Mouse (Mus musculus) urinary bladder, postnatal 4 days (tissue): ENCODE measurements around the gene Eif2ak1.

Experiments
- DNase-seq, 2 experiments: peaks; one replicate each; pipeline ENCODE4 v3.0.0; 2021 to 2022; ENCODE audit warnings: low spot score in 2 of 2

Gene Eif2ak1

DNA sequence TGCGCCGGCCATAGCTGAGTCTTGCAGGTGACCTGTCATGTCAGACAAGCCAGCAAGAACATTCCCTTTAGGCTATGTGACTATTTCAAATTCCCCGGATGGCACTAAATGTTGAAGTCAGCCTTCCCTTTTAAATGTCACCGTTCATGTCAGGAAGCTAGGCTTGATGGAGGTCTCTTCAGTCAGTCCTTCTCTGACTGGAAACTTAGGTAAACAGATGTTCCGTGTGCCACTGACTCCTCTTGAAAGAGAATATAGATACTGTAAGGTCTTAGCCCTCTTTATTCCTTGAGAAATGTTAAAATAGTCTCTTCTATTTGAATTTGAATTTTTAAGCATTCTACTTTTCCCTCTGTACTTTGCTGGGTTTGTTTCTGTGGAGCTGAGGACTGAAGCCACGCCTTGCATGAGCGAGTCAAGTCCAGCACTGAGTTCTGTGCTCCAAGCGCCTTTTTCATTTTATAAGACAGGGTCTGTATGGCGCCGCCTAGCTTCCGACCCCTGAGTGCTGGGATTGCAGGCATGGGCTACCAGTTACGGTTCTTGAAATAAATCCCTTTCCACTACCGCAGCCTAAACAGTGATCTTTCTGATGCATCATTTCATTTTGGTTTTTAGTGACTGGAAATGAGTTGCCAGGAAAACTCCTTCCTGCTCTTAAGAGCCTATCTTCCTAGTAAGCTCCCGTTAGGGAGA lies 80.2 kb downstream of the Eif2ak1 start, which contains the start of gene Ankrd61:
Gene Ankrd61 (minus strand): TSS at position 51 of the 696 bp plus-strand sequence.
- no peak for DNase-seq

DNA sequence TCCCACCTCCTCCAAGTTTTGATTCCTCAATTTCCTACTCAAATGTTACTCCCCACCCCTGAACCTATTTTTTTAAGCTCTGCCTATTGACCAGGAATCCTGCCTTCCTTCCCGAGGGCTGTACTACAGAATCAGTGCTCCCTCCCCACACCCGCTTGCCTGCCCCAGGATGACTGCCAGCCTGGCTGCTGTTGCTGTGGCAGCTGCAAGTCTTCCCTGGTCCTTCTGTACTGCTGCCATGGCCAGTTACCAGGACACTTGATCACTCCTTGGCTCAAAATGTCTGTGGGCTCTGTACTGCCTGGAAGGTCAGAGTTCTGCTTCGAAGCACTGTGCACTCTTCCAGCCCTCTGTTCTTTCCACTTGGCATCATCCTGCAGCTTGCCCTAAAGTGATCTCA lies 84.5 kb downstream of the Eif2ak1 start:
- DNase-seq: no peak

DNA sequence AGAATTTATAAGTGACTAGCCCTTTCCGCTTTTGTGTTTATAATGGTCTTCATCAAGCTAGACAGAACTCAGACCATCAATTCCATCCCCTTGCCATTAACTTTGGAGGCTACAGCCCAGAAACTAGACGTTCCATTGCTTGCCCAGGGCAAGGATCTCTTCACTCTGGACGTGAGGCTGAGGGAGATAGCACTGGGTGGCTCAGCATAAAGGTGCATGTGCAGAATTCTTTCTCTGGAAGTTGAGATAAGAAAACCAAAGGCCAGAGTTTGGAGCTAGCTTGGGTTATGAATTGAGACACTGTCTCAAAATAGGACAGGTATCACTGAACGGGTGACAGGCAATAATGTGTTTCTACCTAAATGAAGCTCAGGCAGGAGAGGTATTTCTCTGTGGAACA lies 86.2 kb downstream of the Eif2ak1 start:
- DNase-seq: no peak

DNA sequence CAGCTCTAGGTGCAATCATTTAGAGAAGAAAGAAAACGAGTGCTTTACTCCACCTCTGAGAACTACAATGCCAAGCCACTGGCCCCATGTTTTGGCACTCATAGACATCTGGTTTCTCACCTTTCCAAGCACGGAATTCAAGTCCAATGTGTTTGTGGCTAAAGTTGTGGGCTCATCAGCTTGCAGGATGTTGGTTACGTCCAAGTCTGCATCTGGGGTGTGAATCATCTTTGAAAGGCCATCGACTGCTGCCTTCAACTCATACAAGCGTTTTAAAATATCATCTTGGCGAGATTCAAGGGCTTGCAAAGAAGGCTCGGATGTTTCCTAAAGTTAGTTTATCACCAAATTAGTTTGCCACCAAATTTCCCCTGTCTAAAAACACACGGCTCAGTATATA lies 88.8 kb downstream of the Eif2ak1 start:
- DNase-seq: no peak

DNA sequence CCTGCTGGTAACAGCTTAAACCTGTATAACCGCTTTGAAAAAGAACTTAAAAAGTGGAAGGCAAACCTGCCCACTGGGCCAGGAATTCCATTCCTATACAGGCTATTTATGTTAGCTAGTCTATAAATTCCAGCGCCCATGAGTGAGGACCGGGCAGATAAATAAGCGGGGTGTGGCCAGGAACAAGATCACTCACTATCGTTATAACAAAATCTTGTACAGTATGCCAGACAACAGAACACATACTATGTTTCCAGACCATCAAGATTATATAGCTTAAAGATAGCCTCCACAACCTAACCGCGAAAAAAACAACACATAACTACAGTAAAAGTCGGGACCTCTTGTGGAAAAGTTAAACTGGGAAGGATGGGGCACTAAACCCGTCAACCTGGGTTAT lies 91.3 kb downstream of the Eif2ak1 start:
- no peak for DNase-seq

DNA sequence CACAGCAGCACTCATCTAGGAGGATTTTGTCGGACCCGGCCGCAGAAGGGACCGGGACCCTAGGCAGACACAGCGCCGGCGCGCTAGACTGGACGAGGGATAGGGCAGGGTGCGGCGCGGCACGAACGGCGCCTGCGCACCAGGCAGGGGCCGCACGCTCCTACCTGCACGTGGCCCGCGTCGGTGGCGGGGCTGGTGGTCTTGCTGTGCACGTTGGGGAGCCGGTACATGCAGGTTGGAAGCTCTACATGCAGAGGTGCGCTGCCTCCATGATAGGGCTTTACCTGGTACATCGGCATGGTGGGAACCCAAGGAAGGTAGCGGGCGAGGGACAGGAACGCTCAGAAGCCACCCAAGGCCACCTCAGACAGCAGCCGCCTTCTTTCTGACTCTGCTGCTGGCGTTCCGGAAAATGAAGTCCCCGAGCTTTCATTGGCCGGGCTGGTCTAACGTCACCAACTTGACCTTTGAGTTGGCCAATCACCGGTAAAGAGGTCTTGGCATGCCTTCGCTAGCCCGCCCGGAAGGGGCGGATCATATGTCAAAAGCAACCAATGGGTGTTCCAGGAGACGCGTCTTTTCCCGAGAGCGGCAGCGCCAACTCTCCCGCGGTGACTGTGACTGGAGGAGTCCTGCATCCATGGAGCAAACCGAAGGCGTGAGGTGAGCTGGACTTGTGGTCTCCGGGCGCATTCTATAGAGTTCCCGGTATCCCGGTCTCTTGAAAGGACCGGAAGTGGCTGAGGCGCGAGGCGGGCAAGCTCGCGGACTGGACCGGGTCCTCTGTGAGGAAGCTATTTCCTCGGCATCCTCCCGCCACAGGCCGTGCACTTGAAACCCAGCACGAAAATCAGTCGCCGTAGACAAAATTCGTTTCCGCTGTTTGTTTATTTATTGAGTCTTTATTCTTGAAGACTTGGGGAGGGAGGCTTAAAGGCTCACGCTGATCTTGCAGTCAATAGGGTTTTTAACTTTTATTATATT lies 92.1 kb downstream of the Eif2ak1 start, which contains the start of the genes Aimp2 and Pms2:
Gene Aimp2 (minus strand): TSS at position 431 of the 984 bp plus-strand sequence.
Gene Pms2 (plus strand): TSS at position 548 of the 984 bp plus-strand sequence.
- peak; percentile 91 to 93 for DNase-seq

DNA sequence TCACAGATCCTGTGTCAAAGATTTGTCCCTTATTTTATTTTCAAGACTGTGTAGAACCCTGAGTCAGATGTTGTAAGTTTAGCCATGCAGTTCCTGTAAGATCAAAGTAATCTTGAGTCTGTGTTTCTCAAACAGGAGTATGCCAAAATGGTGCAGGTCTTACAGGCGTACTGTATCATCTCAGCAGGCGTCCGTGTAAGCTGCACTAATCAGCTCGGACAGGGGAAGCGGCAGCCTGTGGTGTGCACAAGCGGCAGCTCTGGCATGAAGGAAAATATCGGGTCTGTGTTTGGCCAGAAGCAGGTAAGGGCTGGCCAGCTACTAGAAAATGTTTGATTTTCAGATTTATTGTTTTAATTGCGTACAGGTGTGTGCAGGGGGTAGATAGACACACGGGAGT lies 98.6 kb downstream of the Eif2ak1 start:
- DNase-seq: no peak

DNA sequence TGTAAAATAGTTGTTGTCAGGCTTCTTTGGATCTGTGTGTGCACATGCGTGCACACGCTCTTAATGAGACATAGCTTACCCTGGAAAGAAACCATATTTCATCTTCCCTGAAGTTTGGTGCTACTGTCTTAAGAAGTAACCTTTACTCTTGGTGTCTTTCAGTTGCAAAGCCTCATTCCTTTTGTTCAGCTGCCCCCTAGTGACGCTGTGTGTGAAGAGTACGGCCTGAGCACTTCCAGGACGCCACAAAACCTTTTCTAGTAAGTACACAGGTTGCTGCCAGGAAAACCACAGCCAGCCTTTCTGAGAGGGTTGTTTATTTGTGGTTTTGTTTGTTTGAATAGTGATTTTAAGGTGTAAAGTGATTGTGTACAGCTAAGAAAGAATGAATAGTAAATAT lies 99.8 kb downstream of the Eif2ak1 start:
- DNase-seq: no peak

DNA sequence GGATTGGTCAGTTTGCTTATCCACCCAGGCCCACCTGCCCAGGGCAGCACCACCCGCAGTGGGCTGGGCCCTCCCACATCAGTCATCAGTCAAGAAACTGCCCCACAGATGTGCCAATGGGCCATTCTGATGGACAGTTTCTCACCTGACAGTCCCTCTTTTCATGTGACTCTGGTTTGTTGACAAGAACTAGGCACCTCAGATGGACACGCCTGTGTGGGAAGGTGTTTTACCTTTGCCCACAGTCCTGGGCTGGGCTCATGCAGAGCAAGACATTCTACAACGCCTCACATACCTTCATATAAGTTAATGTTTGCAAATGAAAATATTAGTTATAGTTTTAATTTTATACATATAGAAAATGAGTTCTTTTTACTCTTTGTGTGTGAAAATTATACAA lies 100.5 kb downstream of the Eif2ak1 start:
- DNase-seq: no peak

DNA sequence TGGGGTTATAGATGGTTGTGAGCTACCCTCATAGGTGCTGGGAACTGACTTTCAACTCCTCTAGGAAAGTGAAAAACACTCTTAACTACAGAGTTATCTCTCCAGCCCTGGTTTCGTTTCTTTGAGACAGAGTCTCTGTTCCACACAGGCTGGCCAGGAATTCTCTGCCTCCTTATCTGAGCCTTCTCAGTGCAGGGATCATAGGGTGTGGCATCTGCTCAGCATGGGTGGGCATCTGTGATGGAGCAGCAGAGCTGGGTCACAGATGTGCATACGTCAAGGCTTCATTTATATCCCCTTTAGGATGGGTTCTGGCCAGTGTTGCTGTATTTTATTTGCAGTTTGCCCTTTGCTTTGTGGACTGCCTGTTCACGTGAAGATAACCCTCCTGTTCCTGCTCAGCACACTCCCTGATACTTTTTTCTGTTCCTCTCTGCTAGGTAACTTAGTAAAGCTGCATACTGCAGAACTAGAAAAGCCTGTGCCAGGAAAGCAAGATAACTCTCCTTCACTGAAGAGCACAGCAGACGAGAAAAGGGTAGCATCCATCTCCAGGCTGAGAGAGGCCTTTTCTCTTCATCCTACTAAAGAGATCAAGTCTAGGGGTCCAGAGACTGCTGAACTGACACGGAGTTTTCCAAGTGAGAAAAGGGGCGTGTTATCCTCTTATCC lies 107.3 kb downstream of the Eif2ak1 start:
- no peak for DNase-seq

DNA sequence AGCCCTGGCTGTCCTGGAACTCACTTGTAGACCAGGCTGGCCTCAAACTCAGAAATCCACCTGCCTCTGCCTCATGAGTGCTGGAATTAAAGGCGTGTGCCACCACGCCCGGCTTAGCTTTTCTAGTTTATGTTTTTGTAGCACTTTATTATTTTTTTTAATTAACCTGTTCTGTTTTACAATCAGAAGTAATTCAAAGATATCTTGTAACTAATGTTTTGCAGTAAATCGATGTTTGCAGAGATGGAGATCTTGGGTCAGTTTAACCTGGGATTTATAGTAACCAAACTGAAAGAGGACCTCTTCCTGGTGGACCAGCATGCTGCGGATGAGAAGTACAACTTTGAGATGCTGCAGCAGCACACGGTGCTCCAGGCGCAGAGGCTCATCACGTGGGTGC lies 110.3 kb downstream of the Eif2ak1 start, which contains the start of gene Gm42421:
Gene Gm42421 (plus strand): TSS at position 301 of the 400 bp plus-strand sequence.
- DNase-seq: no peak

DNA sequence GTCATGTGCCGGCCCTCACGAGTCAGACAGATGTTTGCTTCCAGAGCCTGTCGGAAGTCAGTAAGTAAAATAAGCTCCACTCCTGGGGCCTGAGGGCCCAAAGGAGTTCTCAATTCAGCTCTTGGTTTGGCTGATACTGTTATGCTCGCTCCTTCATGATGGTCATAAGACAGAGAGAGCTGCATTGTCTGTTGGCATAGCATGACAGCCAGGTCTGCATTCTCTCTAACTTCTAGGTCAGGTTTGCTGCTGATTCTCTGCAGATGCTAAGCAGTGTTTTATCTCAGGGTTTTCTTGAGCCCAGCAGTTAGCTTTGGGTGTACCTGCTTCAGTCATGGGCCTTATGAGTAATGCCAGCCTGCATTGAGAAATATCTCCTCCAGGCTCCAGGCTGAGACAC lies 111.7 kb downstream of the Eif2ak1 start:
- DNase-seq: no peak

DNA sequence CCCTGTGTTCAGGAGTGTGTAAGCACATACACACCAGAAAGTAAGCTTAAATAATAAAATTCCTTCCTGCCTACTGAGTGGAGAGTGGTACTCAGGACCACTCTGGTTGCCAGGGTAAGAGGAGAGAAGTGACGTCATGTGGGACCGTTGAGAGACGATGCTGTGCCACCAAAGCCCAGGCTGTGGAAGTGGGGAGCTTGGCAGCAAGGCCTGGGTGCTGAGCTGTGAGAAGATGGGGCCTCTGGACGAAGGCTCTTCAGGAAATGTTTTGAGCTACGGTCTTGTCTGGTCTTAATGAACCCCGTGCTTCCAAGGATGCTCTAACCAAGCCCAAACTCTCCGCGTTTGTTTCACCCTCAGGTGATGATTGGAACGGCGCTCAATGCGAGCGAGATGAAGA lies 113.1 kb downstream of the Eif2ak1 start:
- DNase-seq: no peak

DNA sequence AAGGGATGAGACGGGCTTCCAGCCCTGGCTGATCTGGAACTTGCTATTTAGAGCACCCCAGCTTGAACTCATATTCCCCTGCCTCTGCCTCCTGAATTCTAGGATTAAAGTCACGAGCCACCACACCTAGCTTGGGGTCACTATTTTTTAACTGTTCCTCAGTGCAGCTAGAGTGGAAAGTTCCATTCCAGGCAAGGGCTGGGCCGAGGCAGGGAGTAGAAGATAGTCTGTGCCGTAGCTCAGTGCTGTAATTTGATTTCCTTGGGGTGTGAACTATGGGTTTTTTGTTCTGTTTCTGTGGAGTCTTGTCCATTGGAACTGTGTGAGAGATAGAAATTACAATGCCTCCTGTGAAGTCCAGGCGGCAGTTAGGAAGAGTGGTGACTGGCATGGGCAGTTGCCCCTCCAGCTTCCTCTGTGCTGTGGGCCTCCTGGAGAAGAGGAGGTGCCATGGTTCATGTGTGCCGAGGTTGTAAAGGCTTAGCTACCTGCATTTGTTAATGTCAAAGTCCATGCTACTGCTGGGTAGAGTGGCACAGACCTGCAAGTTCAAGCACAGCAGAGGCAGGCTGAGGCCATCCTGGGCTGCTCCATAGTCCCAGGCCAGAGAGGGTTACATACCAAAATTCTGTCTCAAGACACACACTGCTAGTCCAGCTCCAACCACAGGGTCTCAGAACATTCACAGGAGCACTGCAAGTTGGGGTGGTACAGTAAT lies 114.4 kb downstream of the Eif2ak1 start:
- no peak for DNase-seq

DNA sequence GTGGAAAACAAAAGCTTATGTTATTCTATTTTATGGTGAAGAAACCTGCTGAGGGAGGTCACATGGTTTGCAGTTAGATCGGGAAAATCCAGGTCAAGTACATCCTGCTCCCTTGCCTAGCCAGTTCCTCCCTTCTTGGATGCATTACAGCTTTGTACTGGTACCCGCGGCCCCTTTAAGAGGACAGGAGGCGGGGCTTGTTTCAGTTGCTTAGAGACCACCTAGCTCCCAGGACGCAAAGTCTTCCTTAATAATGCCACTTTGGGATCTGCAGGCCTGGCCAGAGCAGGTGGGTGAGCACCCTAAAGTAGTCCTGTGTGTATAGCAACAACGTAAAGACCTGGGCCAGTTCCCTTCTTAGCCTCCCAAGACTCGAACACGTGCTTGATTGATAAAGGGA lies 115.2 kb downstream of the Eif2ak1 start, which contains the start of gene Rsph10b:
Gene Rsph10b (plus strand): TSS at position 205 of the 400 bp plus-strand sequence.
- DNase-seq: no peak

DNA sequence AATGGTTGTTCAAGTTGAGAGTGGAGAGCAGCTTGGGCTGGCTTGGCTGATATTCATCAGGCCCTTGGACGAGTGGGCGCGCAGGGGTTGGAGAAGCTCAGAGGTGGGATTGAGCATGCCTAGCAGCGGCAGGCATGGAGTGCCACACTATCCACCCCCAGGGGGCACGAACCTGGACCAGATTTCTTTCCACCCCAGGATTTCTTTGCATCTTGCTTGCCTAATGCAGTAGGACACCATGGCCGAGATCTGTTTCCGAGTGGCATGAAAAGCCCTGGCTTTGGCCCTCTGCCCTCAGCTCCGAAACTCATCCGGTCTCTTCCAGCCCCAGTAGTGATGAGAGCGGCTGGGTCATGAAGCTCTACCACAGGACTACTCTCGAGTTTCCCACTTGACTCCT lies 115.8 kb downstream of the Eif2ak1 start:
- no peak for DNase-seq

DNA sequence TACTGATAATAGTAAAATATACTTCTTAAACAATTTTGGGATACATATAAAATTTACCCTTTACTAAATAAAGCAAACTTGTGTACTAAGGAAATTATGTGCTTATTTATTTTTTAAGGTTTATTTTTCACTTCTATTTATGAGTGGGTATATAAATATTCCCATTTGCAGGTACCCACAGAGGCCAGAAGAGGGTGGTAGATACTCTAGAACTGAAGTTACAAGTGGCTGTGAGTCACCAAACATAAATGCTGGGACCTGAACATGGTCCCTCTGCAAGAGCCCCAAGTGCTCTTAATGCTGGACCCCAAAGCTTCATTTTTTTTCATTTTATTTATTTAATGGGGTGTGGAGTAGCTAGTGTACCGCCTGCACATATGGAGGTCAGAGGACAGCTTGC lies 116.3 kb downstream of the Eif2ak1 start:
- DNase-seq: no peak

DNA sequence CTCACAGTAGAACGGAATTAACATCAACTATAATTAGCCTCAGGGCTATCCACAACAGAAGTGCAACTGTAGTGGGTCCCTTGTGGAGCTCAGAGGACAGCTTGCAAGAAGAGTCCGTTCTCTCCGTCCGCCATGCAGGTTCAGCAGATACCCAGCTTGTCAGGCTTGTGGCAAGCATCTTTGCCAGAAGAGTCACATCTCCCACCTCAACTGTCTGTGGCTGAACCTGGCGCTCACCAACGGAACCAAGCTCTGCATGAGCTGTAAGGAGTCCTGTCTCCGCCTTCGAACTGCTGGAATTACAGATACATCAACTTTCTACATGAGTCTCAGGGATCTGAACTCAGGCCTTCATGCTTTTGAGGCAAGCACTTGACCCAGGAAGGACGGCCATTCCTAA lies 118.6 kb downstream of the Eif2ak1 start:
- no peak for DNase-seq

DNA sequence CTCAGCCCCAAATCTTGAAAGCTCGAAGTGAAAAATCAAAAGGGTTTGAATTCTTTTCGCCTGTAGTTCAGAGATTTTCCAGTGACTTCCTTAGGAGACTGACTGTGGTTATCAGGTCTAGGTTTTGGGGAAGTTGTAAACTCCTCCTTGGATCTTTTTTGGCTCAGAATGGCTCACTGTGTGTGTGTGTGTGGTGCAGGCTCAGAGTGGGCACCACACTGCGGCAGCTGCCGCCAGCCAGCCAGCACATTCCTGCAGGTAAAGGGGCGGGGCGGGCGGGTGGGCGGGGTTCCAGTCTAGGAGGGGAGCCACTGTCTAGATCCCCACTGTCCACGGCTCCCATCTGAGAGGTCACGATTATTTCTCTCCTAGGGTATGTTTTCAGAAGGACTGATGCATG lies 124.0 kb downstream of the Eif2ak1 start:
- DNase-seq: no peak

DNA sequence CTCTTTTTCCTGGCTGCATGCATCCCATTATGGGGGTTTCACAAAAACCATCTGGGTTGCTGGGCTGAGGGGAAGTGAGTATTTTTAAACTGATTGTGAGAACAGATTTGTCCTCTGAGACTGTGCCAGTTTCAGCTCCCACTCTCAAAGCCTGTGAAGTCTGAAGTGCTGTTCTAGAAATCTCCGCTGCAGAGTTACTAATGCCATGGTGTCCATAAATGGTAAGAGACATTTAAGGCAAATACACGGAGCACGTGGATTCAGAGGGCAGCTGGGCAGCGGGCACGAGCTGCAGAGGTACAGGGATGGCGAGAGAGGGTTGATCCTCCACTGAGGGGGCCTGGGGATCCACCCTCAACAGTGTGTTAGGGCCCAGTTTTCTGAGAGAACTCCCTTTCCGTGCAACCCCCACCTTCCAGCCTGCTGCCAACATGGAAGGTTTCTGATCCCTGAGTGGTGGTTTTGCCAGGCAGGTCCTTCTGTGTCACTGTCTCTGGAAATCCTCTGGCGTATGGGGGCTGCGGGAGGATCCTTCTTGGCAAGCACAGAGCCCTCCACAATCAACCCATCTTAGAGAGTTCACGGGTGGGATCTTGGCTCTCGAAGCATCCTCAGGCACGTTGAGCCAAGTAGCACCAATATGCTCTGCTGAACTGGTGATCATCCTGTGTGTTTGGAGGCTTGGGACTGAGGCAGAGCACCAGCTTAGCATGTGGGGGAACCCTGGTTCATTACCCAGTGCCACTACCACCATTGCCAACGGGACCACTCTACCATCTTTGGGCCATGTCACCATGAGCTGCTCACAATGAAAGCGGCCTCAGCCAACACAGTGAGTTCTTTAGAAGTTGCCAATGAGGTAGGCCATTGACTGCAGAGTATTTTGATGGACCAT lies 125.9 kb downstream of the Eif2ak1 start:
- DNase-seq: no peak
